Mouse (Mus musculus): Measurements from ENCODE around the gene Erp29. TPM values are rescaled to one million over a fixed set of nuclear protein-coding genes. Genes with fewer than 3 reads are reported as not detected.
"Not testable (repeated sequence)": the region's sequence is repeated elsewhere in the genome, so short reads cannot be mapped to it uniquely, and the experiment has no call there.

Gene Erp29
- total RNA-seq (2021) = 100 to 1,000 TPM; 152 to 155 TPM
- long read RNA-seq, experiment 1, full-length matches to known transcripts = 63 of 73 reads
- long read RNA-seq, experiment 1, partial matches to known transcripts = 0 of 73 reads
- long read RNA-seq, experiment 1, other reads (novel, unspliced or antisense) = 10 of 73 reads
- long read RNA-seq, experiment 2, full-length matches to known transcripts = 107 of 120 reads
- long read RNA-seq, experiment 2, partial matches to known transcripts = 0 of 120 reads
- long read RNA-seq, experiment 2, other reads (novel, unspliced or antisense) = 13 of 120 reads

DNA sequence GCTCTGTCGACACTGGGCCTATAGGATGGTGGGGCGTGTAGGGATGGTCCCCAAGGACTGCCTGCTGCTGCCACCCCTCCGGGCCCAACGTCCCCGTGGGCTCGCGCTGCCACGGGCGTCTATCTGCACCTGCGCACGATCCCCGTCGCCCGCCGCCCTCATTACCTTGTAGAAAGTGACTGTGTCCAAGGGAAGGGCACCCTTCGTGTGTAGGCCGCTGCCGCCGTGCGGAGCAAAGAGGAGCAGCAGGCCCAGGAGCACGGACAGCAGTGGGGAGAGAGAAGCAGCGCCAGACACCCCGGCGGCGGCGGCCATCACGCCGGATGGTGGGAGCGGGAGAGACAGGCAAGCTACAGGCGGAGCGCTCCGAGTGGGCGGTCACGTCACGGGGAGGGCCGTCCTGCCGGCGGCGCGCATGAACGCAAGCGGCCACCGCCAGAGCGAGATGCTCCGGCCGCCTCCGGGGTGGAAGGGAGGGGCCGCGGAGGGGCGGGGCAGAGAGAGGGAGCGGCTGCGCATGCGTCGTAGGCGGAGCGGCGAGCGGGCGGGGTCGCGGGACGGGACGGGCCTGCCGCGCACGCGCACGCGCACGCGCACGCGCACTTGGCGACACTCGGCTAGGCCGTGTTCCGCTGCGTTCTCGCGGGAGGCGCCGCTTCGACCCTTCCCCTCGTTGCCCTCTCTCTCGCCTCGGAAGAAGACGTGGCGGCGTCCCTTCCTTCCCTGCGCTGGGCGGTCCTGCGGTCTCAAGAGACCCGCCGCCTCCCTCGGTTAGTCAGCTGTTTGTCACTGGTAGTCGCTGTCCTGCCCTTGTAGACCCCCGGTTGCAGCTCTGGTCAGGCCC lies at the start of gene Erp29:
Erp29 (minus strand) TSS at position 481 of the 844 bp plus-strand sequence.
- peak; percentile 98 for DNase-seq (ENCODE audit: low spot score in 2 of 2)

DNA sequence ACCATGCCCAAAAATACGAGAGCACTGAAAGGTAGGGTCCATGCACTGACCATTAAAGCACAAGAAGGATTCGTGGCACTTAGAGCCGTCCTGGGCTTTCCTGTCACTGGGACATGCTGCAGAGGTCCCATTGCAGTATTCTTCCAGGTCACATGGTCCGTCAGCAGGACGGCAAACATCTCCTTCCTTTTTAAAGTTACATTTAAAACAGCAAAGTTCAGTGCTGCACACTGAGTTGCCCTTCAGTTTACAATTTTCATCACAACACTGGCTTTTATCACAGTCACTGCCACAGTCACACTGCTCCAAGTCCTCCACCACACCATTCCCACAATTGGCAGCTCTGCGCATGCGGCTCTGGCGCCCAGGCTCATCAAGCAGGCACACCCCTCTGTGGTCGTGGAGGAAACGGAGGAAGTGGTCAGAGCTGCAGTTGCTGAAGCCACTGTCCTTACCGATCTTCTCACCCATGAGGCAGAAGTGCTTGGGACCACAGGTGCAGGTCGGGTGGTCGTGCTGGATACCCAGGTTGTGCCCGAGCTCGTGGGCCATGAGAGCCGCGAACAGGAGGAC lies 49.2 kb upstream of the Erp29 start:
- not testable (repeated sequence) for DNase-seq (ENCODE audit: low spot score in 2 of 2)

DNA sequence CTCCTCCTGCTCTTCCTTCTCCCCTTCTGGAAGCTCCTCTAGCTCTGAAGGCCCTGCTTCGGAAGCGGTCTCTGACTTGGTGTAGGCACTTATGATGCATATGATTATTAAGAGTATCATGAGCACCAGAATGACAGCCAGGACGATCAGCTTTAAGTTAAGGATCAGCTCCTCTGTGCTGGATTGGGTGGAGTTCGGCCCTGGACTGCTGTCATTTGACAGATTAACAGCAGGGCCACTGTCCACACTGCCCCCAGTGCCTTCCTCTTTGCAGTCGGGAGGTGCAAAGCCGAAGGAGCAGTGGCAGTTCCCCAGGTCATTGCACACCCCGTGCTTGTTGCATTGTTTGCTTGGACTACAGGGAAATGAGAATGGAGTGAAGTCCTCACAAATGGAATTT lies 48.4 kb upstream of the Erp29 start:
- DNase-seq (ENCODE audit: low spot score in 2 of 2) = no peak

DNA sequence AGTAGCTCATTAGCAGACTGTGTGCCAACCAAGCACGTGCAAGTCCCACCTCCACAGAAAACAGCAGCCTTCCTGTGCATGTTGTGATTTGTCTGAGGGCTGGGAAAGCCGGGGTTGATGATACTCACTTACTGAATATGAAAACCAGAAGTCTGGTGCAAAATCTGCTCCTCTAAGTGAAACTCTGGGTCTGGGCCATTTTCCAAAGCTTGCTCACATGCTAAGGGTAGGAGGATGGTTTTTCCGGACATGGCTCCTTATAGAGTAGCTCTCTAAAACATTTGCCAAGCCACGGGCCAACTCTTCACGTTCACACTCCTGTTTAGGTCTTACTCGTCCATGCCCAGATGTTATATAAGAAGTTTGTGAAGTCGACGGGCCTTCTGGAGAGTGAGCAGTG lies 41.0 kb upstream of the Erp29 start:
- DNase-seq (ENCODE audit: low spot score in 2 of 2) = peak in 1 of 2 experiments; percentile 43

DNA sequence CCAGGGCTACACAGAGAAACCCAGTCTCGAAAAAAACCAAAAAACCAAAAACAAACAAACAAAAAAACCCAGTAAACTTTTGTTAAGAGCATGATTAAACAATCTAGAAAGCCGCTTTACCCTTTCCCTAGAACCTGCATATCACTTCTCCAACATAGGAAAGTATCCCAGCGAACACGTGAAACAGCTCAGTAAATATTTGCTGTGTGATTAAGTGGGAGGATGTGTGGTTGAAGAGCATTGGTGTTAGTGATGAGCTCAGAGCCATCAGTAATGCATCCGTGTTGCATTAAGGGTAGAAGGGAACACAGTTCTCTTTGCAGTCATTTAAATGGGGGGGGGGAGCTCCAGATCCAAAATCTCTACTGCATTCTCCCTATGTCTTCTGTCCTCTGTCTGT lies 32.5 kb upstream of the Erp29 start:
- DNase-seq (ENCODE audit: low spot score in 2 of 2) = no peak

DNA sequence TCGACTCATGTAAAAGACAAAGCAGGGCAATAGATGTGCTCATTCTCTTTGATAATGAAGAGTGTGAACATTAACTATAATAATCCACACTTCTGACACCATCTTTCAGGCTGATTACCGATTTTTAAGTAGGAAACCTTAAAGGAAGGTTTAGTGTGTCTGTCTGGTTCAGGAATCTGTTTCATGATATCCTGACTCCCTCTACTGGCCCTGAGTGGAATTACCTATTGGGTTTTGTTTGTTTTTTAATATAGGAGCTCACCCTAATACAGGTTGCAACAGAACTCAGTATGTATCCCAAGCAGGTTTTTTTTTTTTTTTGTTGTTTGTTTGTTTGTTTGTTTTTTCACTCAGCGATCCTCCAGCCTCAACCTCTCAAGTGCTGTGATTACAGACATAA lies 25.4 kb upstream of the Erp29 start:
- peak in 1 of 2 experiments; percentile 82 for DNase-seq (ENCODE audit: low spot score in 2 of 2)

DNA sequence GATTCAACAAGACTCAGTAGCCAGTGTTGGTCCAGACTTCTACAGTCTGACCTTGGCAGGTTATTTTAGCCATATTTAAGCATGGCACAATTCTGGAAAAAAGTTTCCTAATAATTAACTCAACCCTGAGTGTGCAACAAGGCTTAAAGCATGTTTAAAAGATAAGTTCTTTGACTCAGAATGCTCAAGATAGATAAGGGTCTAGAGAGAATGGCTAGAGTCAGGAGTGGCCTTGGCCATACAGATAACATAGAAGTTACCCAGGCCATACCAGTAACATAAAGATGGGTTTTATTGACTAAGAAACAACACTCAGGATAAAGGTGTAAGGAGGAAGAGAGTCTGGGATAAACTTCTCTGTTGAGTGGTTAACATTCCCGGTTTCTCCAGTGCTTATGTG lies 23.7 kb upstream of the Erp29 start:
- no peak for DNase-seq (ENCODE audit: low spot score in 2 of 2)

DNA sequence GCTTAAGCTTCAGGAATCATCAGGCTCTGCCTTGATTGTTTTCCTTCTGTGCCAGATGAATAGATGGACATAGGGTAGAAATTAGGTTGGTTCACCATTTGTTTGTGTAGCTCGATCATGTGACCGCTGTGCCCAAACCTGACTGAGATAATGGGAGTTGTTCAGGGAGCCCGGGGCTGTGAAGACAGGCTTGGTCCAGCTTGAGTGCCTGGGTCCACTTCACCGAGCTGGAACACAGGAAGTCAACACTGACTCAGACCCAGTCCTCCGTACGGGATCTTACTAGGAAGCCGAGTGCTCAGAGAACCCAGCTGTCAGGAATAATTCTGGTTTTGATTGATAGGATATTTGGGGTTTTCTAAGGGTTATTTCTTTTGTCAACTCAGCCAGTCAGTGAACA lies 22.3 kb upstream of the Erp29 start:
- DNase-seq (ENCODE audit: low spot score in 2 of 2) = no peak

DNA sequence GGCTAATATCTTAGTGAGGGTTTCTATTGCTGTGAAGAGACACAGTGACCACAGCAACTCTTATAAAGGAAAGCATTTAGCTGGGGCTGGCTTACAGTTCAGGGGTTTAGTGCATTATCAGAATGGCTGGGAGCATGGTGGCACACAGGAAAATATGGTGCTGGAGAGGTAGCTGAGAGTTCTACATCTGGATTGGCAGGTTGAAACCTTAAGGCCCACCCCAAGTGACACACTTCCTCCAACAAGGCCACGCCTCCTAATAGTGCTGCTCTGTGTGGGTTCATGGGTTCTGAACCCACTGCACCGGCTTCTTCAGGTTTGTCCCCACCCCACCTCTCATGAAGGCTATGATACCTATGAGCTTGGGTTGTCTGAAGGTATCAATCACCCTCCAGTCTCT lies 20.1 kb upstream of the Erp29 start:
- no peak for DNase-seq (ENCODE audit: low spot score in 2 of 2)

DNA sequence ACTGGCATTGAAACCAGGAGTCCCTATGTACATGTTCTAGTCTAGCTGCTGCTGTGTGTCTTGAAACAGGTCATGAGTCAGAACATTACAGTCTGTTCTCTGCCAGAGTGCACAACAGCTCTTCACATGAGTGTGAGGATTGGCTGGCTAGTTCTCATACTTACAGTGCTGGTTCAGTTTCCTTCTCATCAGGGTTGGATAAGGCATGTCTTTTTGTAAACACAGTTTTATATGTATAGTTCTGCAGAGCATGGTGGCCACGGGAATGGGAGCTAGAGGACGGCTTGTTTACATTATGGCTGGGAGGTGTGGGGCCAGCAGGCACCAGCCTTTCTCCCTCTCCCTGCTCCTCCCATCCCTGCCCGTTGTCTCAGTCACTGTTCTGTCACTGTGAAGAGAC lies 17.3 kb upstream of the Erp29 start:
- DNase-seq (ENCODE audit: low spot score in 2 of 2) = no peak

DNA sequence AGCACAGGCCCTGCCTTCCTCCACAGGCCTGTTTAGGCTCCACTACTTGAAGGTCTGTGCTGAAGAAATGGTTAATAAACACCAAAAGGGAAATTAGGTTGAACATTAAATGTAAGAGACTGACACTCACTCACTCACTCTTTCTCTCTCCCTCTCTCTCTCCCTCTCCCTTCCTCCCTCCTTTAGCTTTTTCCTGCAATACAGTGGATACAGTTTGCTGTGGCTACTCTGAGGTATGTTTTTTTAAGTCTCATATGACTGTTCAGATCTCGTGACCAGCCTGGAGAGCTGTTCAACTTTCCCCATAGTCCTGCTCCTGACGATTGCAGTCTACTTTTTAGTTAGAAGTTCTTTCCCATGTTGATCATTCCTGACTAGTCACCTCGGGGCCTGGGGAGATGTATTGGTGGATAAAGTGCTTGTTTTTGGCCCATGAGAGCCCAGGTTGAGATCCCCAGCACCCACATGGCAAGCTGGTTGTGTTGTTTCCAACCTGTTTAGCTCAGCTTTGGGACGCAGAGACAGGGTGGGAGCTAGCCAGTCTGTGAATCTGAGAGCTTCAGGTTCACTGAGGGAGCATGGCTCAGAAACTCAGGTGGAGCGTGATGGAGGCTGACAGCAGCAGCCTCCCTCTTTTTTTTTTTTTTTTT lies 11.4 kb upstream of the Erp29 start:
- no peak for DNase-seq (ENCODE audit: low spot score in 2 of 2)

DNA sequence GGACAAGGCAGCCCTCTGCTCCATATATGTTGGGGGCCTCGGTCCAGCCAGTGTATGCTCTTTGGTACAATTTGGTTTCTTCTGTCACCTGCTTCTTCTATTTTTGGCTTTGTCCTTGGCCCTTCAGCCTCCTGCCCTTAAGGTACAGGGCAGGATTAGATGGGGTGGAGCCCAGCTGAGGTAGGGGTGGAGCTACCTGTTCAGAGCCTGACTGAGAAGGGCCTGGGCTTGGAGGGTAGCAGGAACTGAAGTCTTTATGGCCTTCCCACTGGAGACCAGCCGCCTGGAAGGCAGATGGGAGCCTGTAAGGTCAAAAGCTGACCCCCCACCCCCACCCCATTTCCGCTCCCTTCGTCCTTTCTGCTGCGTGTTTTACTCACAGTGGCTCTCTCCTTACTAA lies 10.7 kb upstream of the Erp29 start:
- no peak for DNase-seq (ENCODE audit: low spot score in 2 of 2)

DNA sequence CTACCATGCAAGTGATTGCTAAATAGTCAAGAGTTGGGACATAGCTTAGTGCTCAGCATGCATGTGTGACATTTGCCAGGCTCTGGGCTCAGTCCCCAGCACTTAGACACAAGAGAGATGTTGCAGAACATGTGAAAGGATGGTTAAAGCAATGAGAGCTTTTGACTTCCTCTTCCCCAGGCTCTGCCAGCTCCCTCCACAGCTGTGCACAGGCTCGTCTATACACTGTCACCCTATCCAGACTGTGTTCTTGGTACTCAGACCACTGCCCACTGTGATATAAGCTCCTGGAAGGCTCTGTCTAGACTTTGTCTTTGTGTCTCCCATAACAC lies 9.8 kb upstream of the Erp29 start:
- DNase-seq (ENCODE audit: low spot score in 2 of 2) = no peak

DNA sequence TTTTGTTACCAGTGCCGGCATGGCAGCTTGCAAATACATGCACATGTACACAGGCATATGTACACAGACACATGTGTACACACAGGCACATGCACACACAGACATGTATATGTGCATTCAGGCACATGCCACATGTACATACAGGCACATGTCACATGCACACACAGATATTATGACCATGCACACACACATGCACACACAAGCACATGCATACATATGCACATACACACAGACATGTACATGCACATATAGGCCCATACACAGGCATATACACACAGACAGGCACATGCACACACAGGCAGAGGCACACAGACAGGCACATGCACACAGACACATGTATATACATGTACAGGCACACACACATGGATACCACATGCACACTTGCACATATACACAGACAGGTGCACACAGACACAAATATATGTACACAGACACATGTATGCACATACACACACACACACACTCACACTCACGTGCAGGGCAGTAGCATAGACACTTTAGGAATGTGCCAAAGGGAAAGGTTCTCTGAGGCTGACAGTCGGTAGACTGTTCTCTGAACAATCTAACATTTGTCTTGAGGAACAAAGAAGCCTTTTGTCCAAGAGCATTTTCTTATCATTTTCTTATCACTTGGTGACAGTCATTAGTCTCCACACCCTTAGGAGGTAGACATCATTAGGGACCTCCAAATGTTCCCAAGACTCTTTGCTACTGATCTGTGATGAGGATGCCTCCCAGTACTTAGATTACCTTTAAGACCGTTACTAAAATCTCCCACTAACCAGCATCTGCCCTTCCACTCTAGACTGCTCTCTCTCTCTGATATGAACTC lies 9.2 kb upstream of the Erp29 start:
- no peak for DNase-seq (ENCODE audit: low spot score in 2 of 2)

DNA sequence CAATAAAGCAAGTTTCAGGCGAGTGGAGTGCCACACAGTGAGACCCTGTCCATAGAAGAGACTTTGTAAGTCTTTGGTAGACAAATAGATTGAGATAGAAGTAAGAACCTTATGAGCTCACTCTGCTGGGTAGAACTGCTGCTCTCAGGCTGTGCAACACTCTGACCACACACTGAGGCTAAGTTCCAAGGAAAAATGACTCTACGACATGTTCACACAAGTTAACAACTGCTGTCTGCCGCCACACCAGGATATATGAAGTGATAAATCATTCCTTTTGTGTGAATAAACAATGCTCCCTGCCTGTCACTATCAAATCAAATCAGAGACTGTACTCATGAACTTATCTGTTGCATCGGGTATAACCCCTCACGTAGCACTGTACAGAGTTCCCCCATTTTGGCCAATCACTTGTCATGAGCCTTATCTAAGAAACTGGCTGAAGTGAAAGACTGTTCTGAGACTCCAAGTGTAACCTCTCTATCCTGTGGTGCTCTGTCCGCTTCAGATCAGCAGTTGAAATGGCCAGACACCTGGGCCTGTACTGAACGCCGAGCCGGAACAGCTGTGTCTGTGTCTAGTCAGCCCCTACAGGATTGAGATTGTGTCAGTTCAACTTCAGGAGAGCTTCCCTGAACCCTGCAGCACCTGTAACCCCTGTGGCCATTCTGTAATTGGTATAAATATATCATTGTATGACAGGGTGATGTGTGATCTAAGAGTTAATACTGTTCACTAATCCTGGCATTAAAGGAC lies 3.4 kb upstream of the Erp29 start:
- no peak for DNase-seq (ENCODE audit: low spot score in 2 of 2)

DNA sequence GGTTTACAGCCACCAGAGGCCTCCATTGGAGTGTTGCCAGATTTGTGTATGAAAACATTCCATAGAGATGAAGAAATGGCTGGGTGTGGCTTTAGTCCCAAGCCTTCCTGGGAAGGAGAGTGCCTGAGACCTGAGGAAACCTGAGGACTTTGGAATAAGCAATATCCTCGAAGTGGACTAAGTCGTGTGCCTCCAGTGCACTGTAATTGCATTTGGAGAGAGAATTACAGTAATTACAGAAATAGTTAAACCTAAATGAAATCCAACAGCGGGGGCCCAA lies 2.1 kb upstream of the Erp29 start:
- no peak for DNase-seq (ENCODE audit: low spot score in 2 of 2)

DNA sequence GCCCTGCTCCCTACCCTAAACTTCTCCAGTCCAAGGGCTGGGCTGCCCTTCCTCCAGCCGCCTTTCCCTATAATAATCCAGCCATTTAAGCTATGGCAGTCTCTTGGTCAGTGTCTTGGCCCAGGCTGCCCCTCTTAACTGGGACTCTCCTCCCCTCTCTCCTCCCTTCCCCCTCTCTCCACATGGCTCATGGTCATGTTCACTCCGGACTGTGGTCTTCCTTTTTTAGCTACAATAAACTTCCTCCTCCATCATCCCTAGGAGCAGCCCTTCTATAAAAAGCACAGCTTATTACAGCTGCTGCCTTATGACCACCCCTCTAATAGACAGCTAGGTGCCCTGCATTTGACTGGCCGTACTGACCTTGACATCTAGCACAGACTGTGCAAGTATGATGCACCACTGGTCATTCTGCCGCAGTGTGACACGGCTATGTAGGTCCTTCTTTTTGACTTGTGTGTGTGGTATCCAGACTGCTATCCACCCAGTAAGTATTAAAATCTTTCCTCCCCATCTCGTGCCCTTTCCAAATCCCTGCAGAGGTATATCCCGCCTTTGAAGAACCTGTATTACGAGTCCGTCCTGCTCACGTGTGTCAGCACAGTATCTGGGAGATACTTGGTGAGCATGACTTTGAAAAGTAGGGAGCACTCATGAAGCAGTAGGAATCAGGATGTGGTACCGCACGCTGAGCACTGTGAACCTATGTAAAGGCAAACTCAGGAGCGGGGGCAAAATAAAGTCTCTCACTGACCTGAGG lies 1.6 kb upstream of the Erp29 start:
- DNase-seq (ENCODE audit: low spot score in 2 of 2) = no peak

DNA sequence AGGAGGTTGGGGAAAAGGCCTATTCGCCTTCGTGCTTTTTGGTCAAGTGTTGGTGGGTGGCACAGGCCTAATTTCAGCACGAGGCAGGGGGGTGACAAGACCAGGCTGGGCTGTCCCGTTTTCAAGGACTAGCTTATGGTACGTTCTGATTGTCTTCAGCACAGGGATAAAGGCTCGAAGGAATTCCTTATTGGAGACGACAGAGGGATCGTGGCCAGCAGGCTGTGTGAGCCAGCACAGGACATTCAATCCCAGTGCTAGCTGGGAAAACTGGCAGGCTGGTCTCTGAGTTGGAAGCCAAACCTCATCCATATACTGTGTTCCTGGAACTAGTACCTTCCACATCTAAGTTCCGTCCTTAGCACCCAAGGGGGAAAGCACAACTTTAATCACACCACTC lies 600 bp upstream of the Erp29 start:
- no peak for DNase-seq (ENCODE audit: low spot score in 2 of 2)

DNA sequence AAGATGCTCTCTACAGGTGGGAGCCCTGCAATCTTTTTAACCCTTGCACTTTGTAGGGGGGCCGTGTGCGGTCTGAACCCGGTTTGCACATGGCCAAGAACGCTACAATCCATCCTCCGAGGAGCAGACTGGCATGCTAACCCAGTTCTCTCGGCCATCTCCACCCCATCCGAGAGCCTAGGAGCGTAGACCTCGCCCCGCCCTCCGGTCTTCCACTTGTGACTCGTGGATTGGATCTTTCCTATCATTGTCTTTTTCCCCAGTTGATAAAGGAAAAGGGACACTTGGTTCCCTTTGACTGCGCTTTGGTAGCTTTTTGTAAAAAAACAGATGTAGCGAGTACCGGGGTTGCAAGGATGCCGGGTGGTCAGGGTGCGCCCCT lies 671 bp downstream of the Erp29 start, which contains the start of gene Tmem116:
Tmem116 (plus strand) TSS at position 250 of the 382 bp plus-strand sequence.
- no peak for DNase-seq (ENCODE audit: low spot score in 2 of 2)

DNA sequence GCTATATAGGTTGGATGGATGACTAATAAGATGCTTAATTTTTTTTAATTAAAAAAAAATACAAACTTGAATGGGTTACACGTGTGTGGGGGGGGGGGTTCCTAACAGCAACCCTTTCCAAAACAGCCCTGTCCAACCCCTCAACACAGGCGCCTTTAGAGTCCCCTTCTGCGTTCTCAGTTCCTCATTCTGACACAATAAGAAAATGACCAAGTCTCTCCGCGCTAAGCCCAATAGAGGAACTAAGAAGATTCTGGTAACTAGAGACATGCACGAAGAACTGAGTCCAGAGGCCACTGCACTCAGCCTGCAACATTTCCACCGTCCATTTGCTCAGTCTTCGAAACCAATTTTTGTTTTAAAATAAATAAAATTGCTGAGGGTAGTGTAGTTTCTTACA lies 1.1 kb downstream of the Erp29 start:
- DNase-seq (ENCODE audit: low spot score in 2 of 2) = peak in 1 of 2 experiments; percentile 43

Data from layer of hippocampus, postnatal 14 days (tissue).